Mouse (Mus musculus): ENCODE results near the gene Gnaq.

- TF ChIP-seq GATA1 (IDR thresholded peaks at IDR 0.05; ENCODE audit: borderline replicate concordance, low read length) = no peak
- no peak for TF ChIP-seq FLI1 (IDR thresholded peaks at IDR 0.05; ENCODE audit: low read length)
These were observed 104.4 kb downstream of the Gnaq start for GRCm38 (mm10) chr19:16237034-16237433.
